Mouse (Mus musculus): ENCODE data around the gene Dspp.

- no peak for TF ChIP-seq CTCF (IDR thresholded peaks at IDR 0.05; ENCODE audit: control insufficient read depth, insufficient read depth, insufficient read length)
- TF ChIP-seq MAX (IDR thresholded peaks at IDR 0.05): no peak
- no peak for TF ChIP-seq USF1 (IDR thresholded peaks at IDR 0.05; ENCODE audit: low read depth)
- TF ChIP-seq FOSL1 (IDR thresholded peaks at IDR 0.05; ENCODE audit: insufficient read depth, low read length, poor library complexity, severe bottlenecking): no peak
- TF ChIP-seq CEBPB (IDR thresholded peaks at IDR 0.05; ENCODE audit: low read depth): no peak
- no peak for TF ChIP-seq MYOD1 (IDR thresholded peaks at IDR 0.05; ENCODE audit: control insufficient read depth, insufficient read length, low read depth)
These were observed 46.4 kb upstream of the Dspp start for GRCm38 (mm10) chr5:104124016-104124658.
